Mouse (Mus musculus): ENCODE data around the gene Gm20696.

GRCm38 (mm10) chr6:99502727-99503126 is 163.9 kb downstream of the Gm20696 start:
- TF ChIP-seq CTCF (conservative IDR thresholded peaks at IDR 0.05 in 1 of 2, IDR thresholded peaks at IDR 0.05 in 1 of 2; ENCODE audit: low read depth in 2 of 2, low read length in 2 of 2) (no peak), POLR2A (IDR thresholded peaks at IDR 0.05; ENCODE audit: low read depth, low read length) (no peak), ZNF384 (IDR thresholded peaks at IDR 0.05; ENCODE audit: low read depth, low read length) (no peak), MAX (IDR thresholded peaks at IDR 0.05; ENCODE audit: low read length) (no peak), SIN3A (IDR thresholded peaks at IDR 0.05; ENCODE audit: low read length) (no peak), MAFK (IDR thresholded peaks at IDR 0.05; ENCODE audit: insufficient replicate concordance, low read length) (no peak), GABPA (IDR thresholded peaks at IDR 0.05; ENCODE audit: insufficient replicate concordance, low read depth, low read length) (no peak)
